Mouse (Mus musculus): ENCODE measurements at regions not wholly inside any gene's neighbourhood (a gene's known extent, or its start where the extent isn't known, plus 50 kb on each side); places are given as distances from the start of the nearest gene placed in this dataset.

- TF ChIP-seq CTCF (IDR thresholded peaks at IDR 0.05; ENCODE audit: low read depth) (no peak), EP300 (IDR thresholded peaks at IDR 0.05; ENCODE audit: low read depth) (no peak)
These were observed 650.2 kb downstream of the Diaph3 start for GRCm38 (mm10) chr14:86490826-86491225.
